Mouse (Mus musculus) liver, embryonic 14.5 days (tissue): ENCODE results near the gene Tenm2. TPM values are rescaled to one million over a fixed set of nuclear protein-coding genes. Genes with fewer than 3 reads are reported as not detected.

Experiments
- ATAC-seq: fragments of 200-750 bp; cut with Nextera tagmentation; 2 replicates; pipeline ENCODE4 v1.8.0; 2017; ENCODE audit warnings: moderate number of reproducible peaks, mild to moderate bottlenecking, moderate library complexity; ENCODE audit not compliant: insufficient read depth
- DNase-seq, 3 experiments: peaks; one replicate each; pipeline ENCODE4 v3.0.0-alpha.2; 2012 to 2013; ENCODE audit warnings: low read depth in 3 of 3, low spot score in 3 of 3
- H3K27ac ChIP-seq: fragments of 300-500 bp; sonication (generic); 2 replicates; pipeline ENCODE4 v1.5.1; 2014; ENCODE audit warnings: moderate library complexity, mild to moderate bottlenecking, control low read depth, inconsistent platforms
- H3K27me3 ChIP-seq: fragments of 300-500 bp; sonication (generic); 2 replicates; pipeline ENCODE4 v1.6.1; 2014; ENCODE audit warnings: mild to moderate bottlenecking, low read length, moderate library complexity; ENCODE audit not compliant: control insufficient read depth, insufficient read depth
- H3K36me3 ChIP-seq: fragments of 300-500 bp; sonication (generic); replicated peaks from 2 replicates; pipeline ENCODE4 v1.6.1; 2014; ENCODE audit warnings: low read depth; ENCODE audit not compliant: control insufficient read depth, insufficient read depth
- H3K4me1 ChIP-seq, 2 experiments: fragments of 200-500 bp in 1 of 2; fragments of 300-500 bp in 1 of 2; sonication (generic) in 1 of 2; replicated peaks; 2 replicates each; pipeline ENCODE4 v1.6.1; 2012 to 2014; ENCODE audit warnings: antibody characterized with exemption in 1 of 2, inconsistent platforms in 1 of 2, low read length in 1 of 2; ENCODE audit not compliant: control insufficient read depth in 2 of 2, insufficient read depth in 2 of 2
- H3K4me2 ChIP-seq: fragments of 300-500 bp; sonication (generic); 2 replicates; pipeline ENCODE4 v1.6.1; 2014; ENCODE audit warnings: low read depth, mild to moderate bottlenecking, control low read depth, moderate library complexity
- H3K4me3 ChIP-seq, 2 experiments: fragments of 200-500 bp in 1 of 2; fragments of 300-500 bp in 1 of 2; sonication (generic) in 1 of 2; 2 replicates each; pipeline ENCODE4 v1.5.1; 2012 to 2014; ENCODE audit warnings: low read depth in 2 of 2, low read length in 2 of 2, mild to moderate bottlenecking in 2 of 2, control low read depth in 1 of 2, inconsistent platforms in 1 of 2, moderate library complexity in 1 of 2; ENCODE audit not compliant: insufficient read depth in 1 of 2
- H3K9ac ChIP-seq: fragments of 300-500 bp; sonication (generic); replicated peaks from 2 replicates; pipeline ENCODE4 v1.6.1; 2014; ENCODE audit warnings: mild to moderate bottlenecking, control low read depth, moderate library complexity
- H3K9me3 ChIP-seq: fragments of 300-500 bp; sonication (generic); 2 replicates; pipeline ENCODE4 v1.6.1; 2016; ENCODE audit warnings: low read length, mixed read lengths; ENCODE audit not compliant: control insufficient read depth
- CTCF ChIP-seq: IDR thresholded peaks from 2 replicates; pipeline ENCODE4 v1.5.1; 2016; ENCODE audit warnings: antibody characterized with exemption, low read depth, control low read depth
- EP300 ChIP-seq: IDR thresholded peaks from 2 replicates; pipeline ENCODE4 v1.6.1; 2016; ENCODE audit warnings: antibody characterized with exemption, low read depth
- WGBS: fragments of 180-500 bp; shearing (Covaris S2); extraction: QIAGEN DNeasy Blood & Tissue Kit; methylation state at CpG from one replicate; pipeline ENCODE4 v1.1.7; 2014; ENCODE audit not compliant: insufficient replicate concordance; 5-methylcytosine and 5-hydroxymethylcytosine counted together
- polyA plus RNA-seq, 2 experiments: library from polyadenylated mRNA; depleted of rRNA in 1 of 2; stranded (reverse) in 1 of 2; unstranded in 1 of 2; fragments of >200 nt; fragmentation: Nextera tagmentation in 1 of 2; extraction: Ambion mirVana in 1 of 2; gene quantifications; 2 replicates each; pipeline versions ENCODE4 v1.2.1 to v1.2.3; 2012 to 2014

The Tenm2 gene
- polyA plus RNA-seq, 2 experiments, result 0.06 TPM; not detected in 1

- H3K27me3 ChIP-seq, result no peaks in the 10 kb centered on the region
- H3K27ac ChIP-seq, result no peak overlapping the region
- H3K9me3 ChIP-seq, result no peaks in the 10 kb centered on the region
- no peak overlapping the region for H3K9ac ChIP-seq
- H3K36me3 ChIP-seq, result no peaks in the 10 kb centered on the region
- TF ChIP-seq EP300, result no peak
- TF ChIP-seq CTCF, result no peak
- H3K4me1 ChIP-seq, result no peaks in the 10 kb centered on the region
- no peak overlapping the region for H3K4me2 ChIP-seq
- no peak overlapping the region for H3K4me3 ChIP-seq
- DNase-seq (no peak), ATAC-seq (no peak)
- 50% methylated on average over 3 of the region's 3 CpGs for WGBS
Observed at GRCm38 (mm10) chr11:36700951-36701350, 534.8 kb downstream of the Tenm2 start.

- Histone ChIP-seq H3K4me2 (no peak overlapping the region), H3K4me3 (no peak overlapping the region), H3K9me3 (no peaks in the 10 kb centered on the region), H3K27me3 (no peaks in the 10 kb centered on the region), H3K36me3 (no peaks in the 10 kb centered on the region), H3K9ac (no peak overlapping the region), H3K27ac (no peak overlapping the region), H3K4me1 (no peaks in the 10 kb centered on the region)
- TF ChIP-seq CTCF (no peak), EP300 (no peak)
- 58% methylated on average over 6 of the region's 6 CpGs for WGBS
- ATAC-seq (no peak), DNase-seq (no peak)
Observed at GRCm38 (mm10) chr11:36700131-36700530, 535.6 kb downstream of the Tenm2 start.

GRCm38 (mm10) chr11:36698268-36698667 lies 537.5 kb downstream of the Tenm2 start:
- no peak for DNase-seq
- no peaks in the 10 kb centered on the region for H3K4me1 ChIP-seq
- no peaks in the 10 kb centered on the region for H3K27me3 ChIP-seq
- ATAC-seq, result no peak
- no peak overlapping the region for H3K4me2 ChIP-seq
- TF ChIP-seq CTCF (no peak), EP300 (no peak)
- no peaks in the 10 kb centered on the region for H3K9me3 ChIP-seq
- 64% methylated on average over 7 of the region's 7 CpGs for WGBS
- H3K9ac ChIP-seq, result no peak overlapping the region
- H3K36me3 ChIP-seq, result no peaks in the 10 kb centered on the region
- no peak overlapping the region for H3K4me3 ChIP-seq
- H3K27ac ChIP-seq, result no peak overlapping the region

GRCm38 (mm10) chr11:36697816-36698215 lies 537.9 kb downstream of the Tenm2 start:
- H3K4me1 ChIP-seq, result no peaks in the 10 kb centered on the region
- DNase-seq (no peak), ATAC-seq (no peak)
- no peak overlapping the region for H3K27ac ChIP-seq
- no peak overlapping the region for H3K4me2 ChIP-seq
- no peak overlapping the region for H3K9ac ChIP-seq
- H3K27me3 ChIP-seq, result no peaks in the 10 kb centered on the region
- no peak for TF ChIP-seq CTCF
- no peak for TF ChIP-seq EP300
- 42% methylated on average over 8 of the region's 8 CpGs for WGBS
- no peak overlapping the region for H3K4me3 ChIP-seq
- H3K36me3 ChIP-seq, result no peaks in the 10 kb centered on the region
- no peaks in the 10 kb centered on the region for H3K9me3 ChIP-seq

- H3K4me3 ChIP-seq, result no peak overlapping the region
- ATAC-seq (no peak), DNase-seq (no peak)
- 61% methylated on average over 10 of the region's 10 CpGs for WGBS
- H3K4me2 ChIP-seq, result no peak overlapping the region
- no peak overlapping the region for H3K9ac ChIP-seq
- no peaks in the 10 kb centered on the region for H3K27me3 ChIP-seq
- no peaks in the 10 kb centered on the region for H3K4me1 ChIP-seq
- TF ChIP-seq EP300 (no peak), CTCF (no peak)
- no peak overlapping the region for H3K27ac ChIP-seq
- H3K36me3 ChIP-seq, result no peaks in the 10 kb centered on the region
- no peaks in the 10 kb centered on the region for H3K9me3 ChIP-seq
Observed at GRCm38 (mm10) chr11:36697021-36697639, 538.6 kb downstream of the Tenm2 start.
